Mouse (Mus musculus) cortical plate, adult 2 months (tissue): ENCODE measurements around the gene Coq8a.

ENCODE experiments used
- CTCF ChIP-seq: fragments of 200-500 bp; IDR thresholded peaks from 2 replicates; pipeline ENCODE4 v1.5.1; 2011; ENCODE audit warnings: mild to moderate bottlenecking, control low read depth, low read length; ENCODE audit not compliant: insufficient read depth; ENCODE audit errors: extremely low read depth
- POLR2A ChIP-seq: fragments of 200-500 bp; IDR thresholded peaks from 2 replicates; pipeline ENCODE4 v1.6.1; 2011; ENCODE audit warnings: mild to moderate bottlenecking, low read length, control low read depth; ENCODE audit not compliant: insufficient read depth; ENCODE audit errors: extremely low read depth

GRCm38 (mm10) chr1:180210031-180210432, 10.6 kb upstream of the Coq8a start:
- TF ChIP-seq CTCF (no peak), POLR2A (no peak)
